Mouse (Mus musculus) R1 (cell line): ENCODE measurements at regions not wholly inside any gene's neighbourhood (a gene's known extent, or its start where the extent isn't known, plus 50 kb on each side); places are given as distances from the start of the nearest gene placed in this dataset.

Source experiments
- DNase-seq: peaks from one replicate; pipeline ENCODE4 v3.0.0-alpha.2; 2018; ENCODE audit warnings: low read depth, low spot score

- DNase-seq = no peak
Observed at GRCm38 (mm10) chr13:72691783-72692729, 63.4 kb downstream of the Irx2 start.

- DNase-seq = no peak
Observed at GRCm38 (mm10) chr13:72707469-72707868, 78.8 kb downstream of the Irx2 start.

- DNase-seq = no peak
Observed at GRCm38 (mm10) chr13:72708728-72709127, 80.1 kb downstream of the Irx2 start.

- no peak for DNase-seq
Observed at GRCm38 (mm10) chr13:72710051-72710450, 81.4 kb downstream of the Irx2 start.

- no peak for DNase-seq
Observed at GRCm38 (mm10) chr13:72711136-72711535, 82.5 kb downstream of the Irx2 start.

- DNase-seq = no peak
Observed at GRCm38 (mm10) chr13:72711842-72712330, 83.3 kb downstream of the Irx2 start.

GRCm38 (mm10) chr13:72714793-72715192 is 86.2 kb downstream of the Irx2 start:
- no peak for DNase-seq

GRCm38 (mm10) chr13:72715959-72716680 is 87.5 kb downstream of the Irx2 start:
- DNase-seq = no peak

- DNase-seq = no peak
Observed at GRCm38 (mm10) chr13:72727126-72727525, 98.5 kb downstream of the Irx2 start.

GRCm38 (mm10) chr13:72735916-72736315 is 107.3 kb downstream of the Irx2 start:
- no peak for DNase-seq

- DNase-seq = no peak
Observed at GRCm38 (mm10) chr13:72736992-72737391, 108.4 kb downstream of the Irx2 start.

GRCm38 (mm10) chr13:72747187-72747586 is 118.6 kb downstream of the Irx2 start:
- DNase-seq = no peak

- DNase-seq = no peak
Observed at GRCm38 (mm10) chr13:72755036-72755435, 126.4 kb downstream of the Irx2 start.

GRCm38 (mm10) chr13:72762481-72762880 is 133.9 kb downstream of the Irx2 start:
- DNase-seq = no peak

- no peak for DNase-seq
Observed at GRCm38 (mm10) chr13:72763337-72763736, 134.7 kb downstream of the Irx2 start.

GRCm38 (mm10) chr13:72767306-72767705 is 138.7 kb downstream of the Irx2 start:
- DNase-seq = no peak

GRCm38 (mm10) chr13:72769007-72769595 is 140.5 kb downstream of the Irx2 start:
- DNase-seq = no peak

GRCm38 (mm10) chr13:72783026-72783726 is 154.6 kb downstream of the Irx2 start:
- DNase-seq = no peak

GRCm38 (mm10) chr13:72783727-72784070 is 155.1 kb downstream of the Irx2 start:
- DNase-seq = no peak

- no peak for DNase-seq
Observed at GRCm38 (mm10) chr13:72792695-72793094, 164.1 kb downstream of the Irx2 start.

GRCm38 (mm10) chr13:72800021-72800420 is 171.4 kb downstream of the Irx2 start:
- no peak for DNase-seq

GRCm38 (mm10) chr13:72800546-72800945 is 171.9 kb downstream of the Irx2 start:
- DNase-seq = no peak
